7 mouse cellular contexts compared by ENCODE assay signal in the genomic region with DNA sequence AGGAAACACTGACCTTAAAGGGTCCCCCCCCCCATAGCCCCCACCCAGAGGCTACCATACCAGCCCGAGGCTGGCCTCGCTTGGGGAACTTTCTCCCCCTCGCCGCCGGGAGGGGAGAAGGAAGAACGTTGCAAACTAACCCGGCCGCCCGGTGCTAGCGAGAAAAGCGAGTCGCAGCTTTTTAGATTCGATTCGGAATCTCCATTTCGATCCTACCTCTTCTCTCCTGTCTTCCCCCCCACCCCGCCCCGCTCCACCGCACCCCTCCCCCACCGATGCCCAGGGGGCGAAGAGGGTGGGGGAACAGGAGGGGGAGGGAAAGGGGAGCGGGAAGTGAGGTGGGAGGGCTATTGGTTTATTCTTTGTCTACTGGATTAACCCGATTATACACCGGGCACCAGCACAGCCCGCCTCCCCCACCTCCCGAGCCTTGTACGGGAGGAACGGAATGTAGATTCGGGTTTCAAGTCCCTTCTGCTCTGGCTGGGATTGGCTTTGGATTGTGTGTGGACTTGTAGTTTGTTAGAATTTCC. TPM values are rescaled to one million over a fixed set of nuclear protein-coding genes. Genes with fewer than 3 reads are reported as not detected.
DNase-seq lines count a peak whose midpoint lies in the region; ATAC-seq lines count a peak whose summit lies in the region.

No protein-coding gene starts in this region.

- H3K27me3 ChIP-seq in hindbrain, embryonic 14.5 days (ENCODE audit: control insufficient read depth, insufficient read depth, low read length): no peaks in the 10 kb centered on the region

- H3K4me3 ChIP-seq in hindbrain, embryonic 14.5 days (replicated peaks; ENCODE audit: low read length): peak overlapping the region; percentile 63

- H3K4me2 ChIP-seq in hindbrain, embryonic 14.5 days (replicated peaks): peak overlapping the region; percentile 82

- H3K27ac ChIP-seq in hindbrain, embryonic 14.5 days: peak overlapping the region; percentile 99

- peak overlapping the region; percentile 68 for H3K9ac ChIP-seq in hindbrain, embryonic 14.5 days

- WGBS in hindbrain, embryonic 14.5 days: 0% methylated on average over 23 of the region's 28 CpGs

- H3K4me1 ChIP-seq in hindbrain, embryonic 14.5 days (replicated peaks; ENCODE audit: control insufficient read depth, insufficient read depth, low read length): peaks cover 21% of the 10 kb centered on the region

- peak; percentile 82 for DNase-seq in adrenal gland, adult 2 months
- peak; percentile 84 for DNase-seq in cerebellum, postnatal 14 days
- peak; percentile 69 to 70 for DNase-seq in frontal cortex, postnatal 36 days (ENCODE audit: low spot score in 2 of 2)
- peak; percentile 64 for DNase-seq in hindbrain, embryonic 14.5 days (ENCODE audit: low spot score)
- DNase-seq in left cerebral cortex, adult 11 months (ENCODE audit: low spot score): peak; percentile 41
- peak; percentile 76 for DNase-seq in lung, postnatal 10 days
- peak; percentile 84 to 87 for DNase-seq in right cerebral cortex, postnatal 10 days (ENCODE audit: low spot score in 2 of 2)

- peak; percentile 48 for ATAC-seq in hindbrain, embryonic 14.5 days (ENCODE audit: low FRiP score)

- peaks cover 5% of the 10 kb centered on the region; the same call in 1 of the 2 replicates for H3K36me3 ChIP-seq in hindbrain, embryonic 14.5 days (replicated peaks; ENCODE audit: control insufficient read depth, insufficient read depth)

- H3K9me3 ChIP-seq in hindbrain, embryonic 14.5 days (ENCODE audit: control insufficient read depth, low read length): 0 out of 2 replicates have a peak, but pooled peaks cover under 1% of the 10 kb centered on the region

RNA-seq across cellular contexts. Expression of gene Spry2, which starts 1.0 kb away (rescaled TPM):
- 10 to 100 TPM; 31.3 to 40.0 TPM for total RNA-seq in adrenal gland, adult 2 months (2021)
- polyA plus RNA-seq in adrenal gland, adult 2 months (2012; rRNA removed): 11.7 and 12.7 TPM in 2 replicates
- polyA plus RNA-seq in hindbrain, embryonic 14.5 days (2014; fragmentation: Nextera tagmentation; extraction: Ambion mirVana): 35.0 and 37.5 TPM in 2 replicates

Comparison
In these comparisons a context has a peak if more than half of its experiments do, and no peak if none do; other contexts are left out.
1. Peak in every context shown above with its lines: DNase-seq, ATAC-seq, H3K4me3 ChIP-seq and H3K27ac ChIP-seq.